Mouse (Mus musculus) small intestine, adult 2 months (tissue): ENCODE measurements around the gene Pcbp2.

ENCODE experiments used
- CTCF ChIP-seq: fragments of 200-500 bp; IDR thresholded peaks from 2 replicates; pipeline ENCODE4 v1.5.1; 2012; ENCODE audit warnings: low read depth, mild to moderate bottlenecking, control low read depth, inconsistent platforms, low read length, moderate library complexity, mixed read lengths; ENCODE audit not compliant: insufficient replicate concordance, insufficient read length; ENCODE audit errors: extremely low read depth
- POLR2A ChIP-seq: fragments of 200-500 bp; IDR thresholded peaks from 2 replicates; pipeline ENCODE4 v1.6.1; 2012; ENCODE audit warnings: low read depth, mild to moderate bottlenecking, control low read depth, inconsistent platforms, low read length, moderate library complexity

GRCm38 (mm10) chr15:102455993-102456392 lies 14.3 kb upstream of the Pcbp2 start:
- TF ChIP-seq POLR2A: no peak
- TF ChIP-seq CTCF: peak; percentile 49; the same call in 1 of the 2 replicates
